Mouse (Mus musculus): ENCODE measurements around the gene Plpp1.

The Plpp1 gene

GRCm38 (mm10) chr13:112800597-112801380 lies at the start of gene Plpp1:
Gene Plpp1 (plus strand): TSS chr13:112800792.
- DNase-seq (ENCODE audit: low read depth, low spot score), result peak; percentile 86

DNA sequence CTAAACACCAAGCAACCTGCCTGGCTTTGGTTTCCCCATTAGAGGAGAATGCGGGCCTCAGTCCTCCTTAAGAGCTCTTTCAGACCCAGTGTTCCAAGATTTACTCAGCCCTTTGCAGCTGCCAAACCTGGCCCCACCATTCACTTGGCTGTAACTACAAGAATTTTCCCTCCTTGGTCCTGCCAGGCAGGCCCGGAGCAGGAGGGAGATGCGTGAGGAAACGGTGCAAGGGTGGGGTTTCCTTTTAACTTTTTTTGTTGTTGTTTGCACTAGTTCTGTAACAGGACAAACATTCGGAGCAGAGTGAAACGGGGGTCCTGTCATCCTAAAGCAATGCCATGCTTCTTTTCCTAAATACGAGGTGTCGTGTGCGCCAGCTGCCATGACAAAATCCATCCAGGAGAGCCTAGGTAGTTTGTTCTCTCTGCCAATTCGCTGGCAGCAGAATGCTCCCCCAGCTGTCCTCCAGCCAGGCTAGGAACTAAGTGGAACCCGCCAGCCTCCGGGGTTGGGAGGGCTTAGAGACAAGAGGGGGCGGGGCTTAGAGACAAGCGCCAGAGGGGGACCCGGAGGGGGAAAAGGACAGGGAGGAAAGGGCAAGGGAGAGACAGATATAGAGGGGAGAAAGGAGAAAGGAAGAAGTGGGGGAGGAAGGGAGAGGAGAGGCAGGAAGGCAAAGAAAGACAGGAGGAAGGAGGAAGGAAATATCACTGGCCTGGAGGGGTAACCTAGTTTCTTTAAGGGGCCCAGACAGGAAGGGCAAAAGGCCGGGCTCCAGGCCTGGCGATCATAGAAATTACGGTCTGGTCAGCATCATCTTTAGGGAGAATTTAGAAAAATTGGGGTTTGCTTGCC lies 48.9 kb upstream of the Plpp1 start:
- DNase-seq (ENCODE audit: low read depth, low spot score), result no peak

DNA sequence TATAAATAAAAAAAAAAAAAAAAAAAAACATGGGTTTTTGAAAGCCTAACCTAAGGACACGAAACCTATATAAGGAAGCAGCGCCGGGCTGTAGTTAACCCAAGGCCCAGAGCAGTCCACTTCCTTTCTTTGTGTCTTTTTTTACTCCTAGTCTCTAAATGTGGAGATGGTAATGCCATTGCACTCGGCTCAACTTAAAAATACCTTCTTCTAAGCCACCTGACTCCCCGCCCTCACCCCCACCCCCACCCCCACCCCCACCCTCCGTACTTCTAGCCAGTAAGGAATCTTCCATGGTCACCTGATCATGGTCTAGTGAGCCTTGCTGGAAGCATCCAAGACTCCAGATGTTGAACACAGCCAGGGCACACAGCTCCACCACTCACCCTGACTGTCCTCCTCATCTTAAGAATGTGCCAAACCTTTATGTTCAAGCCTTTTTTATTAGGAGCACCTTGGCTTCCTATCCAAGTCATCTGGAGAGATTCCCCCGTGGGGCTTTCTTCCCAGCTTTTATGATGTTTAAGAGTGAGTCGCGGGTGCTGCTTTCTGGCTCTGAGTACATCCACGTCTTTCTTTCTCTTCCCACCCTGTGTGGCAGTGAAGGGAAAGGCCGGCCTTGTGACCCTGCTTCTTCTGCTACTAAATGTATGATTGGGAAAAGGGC lies 48.1 kb upstream of the Plpp1 start:
- no peak for DNase-seq (ENCODE audit: low read depth, low spot score)

DNA sequence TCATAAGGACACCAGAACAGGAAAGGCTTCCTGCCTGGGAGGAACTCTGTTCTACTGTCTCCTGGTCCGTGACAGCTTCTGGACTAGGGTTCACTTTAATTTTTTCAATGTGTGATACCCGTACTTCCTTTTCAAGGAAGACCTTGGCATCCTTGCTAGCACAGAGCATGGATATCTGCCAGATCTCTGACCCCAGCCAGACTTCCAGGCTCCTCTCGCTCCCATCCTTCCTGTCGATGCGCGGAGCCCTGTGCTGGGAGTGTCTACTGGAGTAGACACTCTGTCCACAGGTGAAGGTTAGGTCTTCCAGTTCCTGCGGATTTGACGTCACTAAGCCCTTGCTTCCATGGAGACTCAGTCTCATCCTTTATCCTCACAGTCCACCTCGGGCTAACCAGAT lies 47.1 kb upstream of the Plpp1 start:
- no peak for DNase-seq (ENCODE audit: low read depth, low spot score)

DNA sequence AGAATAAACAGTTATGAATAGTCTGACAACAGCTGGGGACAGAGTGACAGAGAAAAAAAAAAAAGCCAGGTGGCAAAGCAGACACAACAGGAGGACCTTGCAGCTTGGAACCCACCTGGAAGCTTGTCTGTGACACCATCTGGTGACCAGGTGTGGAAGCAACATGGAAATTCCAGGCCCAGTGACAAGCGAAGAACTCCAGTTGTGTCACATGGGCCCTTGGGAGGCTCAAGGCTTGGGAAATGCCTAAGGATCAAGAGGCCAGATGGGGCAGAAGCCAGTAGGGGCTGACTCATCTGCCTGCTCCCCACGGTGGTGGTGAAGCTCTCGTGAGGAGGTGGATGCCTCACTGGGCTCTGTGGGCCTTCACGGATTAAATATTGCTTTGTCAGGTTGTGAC lies 45.7 kb upstream of the Plpp1 start:
- no peak for DNase-seq (ENCODE audit: low read depth, low spot score)

GRCm38 (mm10) chr13:112755507-112756010 lies 45.0 kb upstream of the Plpp1 start:
- DNase-seq (ENCODE audit: low read depth, low spot score), result no peak

DNA sequence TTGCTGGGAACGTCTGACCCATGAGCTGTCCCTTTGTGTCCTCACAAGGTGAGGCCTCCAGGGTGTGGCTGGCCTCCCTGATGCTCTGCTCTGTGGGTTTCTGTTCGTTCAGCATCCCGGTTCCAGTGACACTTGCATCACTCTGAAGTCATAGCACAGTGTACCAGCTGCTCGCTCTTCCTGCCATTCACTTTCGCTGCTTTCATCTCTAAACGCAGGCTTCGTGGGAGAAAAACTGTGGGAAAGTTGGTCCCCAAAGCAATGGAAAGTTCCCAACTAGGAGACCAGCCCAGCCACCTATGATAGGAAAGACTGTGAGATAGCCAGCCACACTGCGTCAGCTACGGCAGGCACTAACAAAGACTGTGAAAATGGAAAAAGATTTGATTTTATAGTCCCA lies 43.2 kb upstream of the Plpp1 start:
- DNase-seq (ENCODE audit: low read depth, low spot score), result no peak

DNA sequence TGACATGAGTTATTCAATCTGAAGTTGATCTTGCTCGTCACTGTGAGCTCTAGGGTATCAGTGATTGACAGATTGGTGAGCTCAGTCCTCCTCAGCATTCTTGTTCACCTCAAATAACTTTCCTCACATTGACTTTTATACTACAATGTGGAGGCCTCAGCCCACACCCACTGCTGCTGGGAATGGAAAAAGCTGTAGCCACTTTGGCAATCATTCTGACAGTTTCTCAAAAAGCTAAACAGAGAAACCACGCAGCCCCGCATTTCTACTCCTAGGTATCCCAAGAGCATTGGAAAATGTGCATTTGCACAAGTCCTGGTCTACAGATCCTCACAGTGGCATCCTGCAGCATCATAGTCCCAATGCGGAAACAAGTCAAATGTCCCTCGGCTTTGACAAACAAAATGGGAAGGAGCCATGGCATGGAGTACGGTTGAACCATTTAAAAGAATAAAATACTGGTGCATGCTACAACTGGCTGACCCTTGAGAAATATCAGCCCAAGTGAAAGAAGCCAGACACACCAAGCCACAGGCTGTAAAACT lies 42.0 kb upstream of the Plpp1 start:
- no peak for DNase-seq (ENCODE audit: low read depth, low spot score)

DNA sequence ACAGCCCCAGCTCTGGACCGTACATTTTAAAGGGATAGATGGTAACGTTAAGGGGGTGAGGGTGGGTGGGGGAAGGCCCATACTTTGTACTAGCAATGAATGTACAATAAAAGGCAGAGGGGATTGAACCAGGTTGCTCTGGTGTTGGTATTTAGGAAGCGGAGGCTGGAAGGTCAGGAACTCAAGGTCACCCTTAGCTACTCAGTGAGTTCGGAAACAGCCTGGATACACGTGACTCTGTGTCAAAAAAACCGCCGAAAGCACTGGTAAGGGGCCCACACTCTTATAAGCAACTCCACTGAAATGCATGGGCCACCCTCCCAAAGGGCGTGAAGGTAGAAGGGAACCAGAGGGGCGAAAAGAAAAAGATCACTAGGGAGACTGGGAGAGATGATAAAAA lies 41.2 kb upstream of the Plpp1 start:
- DNase-seq (ENCODE audit: low read depth, low spot score), result no peak

DNA sequence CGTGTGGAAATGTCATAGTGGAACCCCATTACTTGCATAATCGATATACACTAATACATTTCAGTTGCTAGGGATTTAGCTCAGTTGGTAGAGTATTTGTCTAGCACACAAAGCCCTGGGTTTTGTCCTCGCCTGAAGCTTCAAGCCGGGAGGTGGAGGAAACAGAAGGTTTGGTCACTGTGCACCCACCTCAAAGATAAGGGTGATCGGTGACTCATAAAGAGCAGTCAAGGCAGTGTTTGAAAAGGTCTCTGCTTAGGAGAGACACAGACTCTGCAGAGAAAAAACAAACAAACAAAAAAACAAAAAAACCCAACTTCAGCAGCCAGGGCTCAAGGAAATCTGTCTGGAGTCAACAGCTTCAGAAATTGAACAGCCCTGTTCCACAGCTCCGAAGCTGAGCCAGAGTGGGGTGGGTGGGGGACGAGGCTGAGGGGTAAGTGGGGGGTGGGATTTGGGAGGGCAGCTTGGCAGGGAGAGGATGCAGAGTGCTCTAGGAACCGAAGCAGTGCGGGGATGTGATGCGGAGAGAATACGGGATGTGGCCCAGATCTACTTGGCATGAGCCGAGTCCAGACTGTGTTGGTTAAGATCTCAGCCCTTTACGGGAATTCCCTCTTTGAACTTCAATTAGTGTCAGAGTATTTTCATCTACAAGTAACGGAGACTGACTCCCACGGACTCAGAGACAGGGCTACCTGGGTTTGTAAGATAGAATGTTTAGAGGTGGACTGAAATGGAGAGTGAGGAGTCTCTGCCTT lies 40.6 kb upstream of the Plpp1 start:
- no peak for DNase-seq (ENCODE audit: low read depth, low spot score)

DNA sequence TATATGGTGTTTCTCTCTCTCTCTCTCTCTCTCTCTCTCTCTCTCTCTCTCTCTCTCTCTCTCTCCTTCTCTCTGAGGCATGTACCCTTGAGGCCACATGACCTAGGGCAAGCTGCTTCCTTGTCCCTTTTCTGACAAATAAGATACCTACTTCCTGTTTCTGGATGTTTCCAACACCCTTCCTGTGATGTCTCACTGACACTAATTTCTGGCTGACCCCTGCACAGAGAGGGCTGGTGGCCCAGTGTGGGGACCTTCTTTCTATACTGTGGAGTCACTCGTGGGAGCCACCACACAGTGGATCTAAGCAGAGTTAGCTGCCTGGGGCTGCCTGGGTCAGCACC lies 40.1 kb upstream of the Plpp1 start:
- no peak for DNase-seq (ENCODE audit: low read depth, low spot score)

GRCm38 (mm10) chr13:112761787-112762186 lies 38.8 kb upstream of the Plpp1 start:
- DNase-seq (ENCODE audit: low read depth, low spot score), result no peak

DNA sequence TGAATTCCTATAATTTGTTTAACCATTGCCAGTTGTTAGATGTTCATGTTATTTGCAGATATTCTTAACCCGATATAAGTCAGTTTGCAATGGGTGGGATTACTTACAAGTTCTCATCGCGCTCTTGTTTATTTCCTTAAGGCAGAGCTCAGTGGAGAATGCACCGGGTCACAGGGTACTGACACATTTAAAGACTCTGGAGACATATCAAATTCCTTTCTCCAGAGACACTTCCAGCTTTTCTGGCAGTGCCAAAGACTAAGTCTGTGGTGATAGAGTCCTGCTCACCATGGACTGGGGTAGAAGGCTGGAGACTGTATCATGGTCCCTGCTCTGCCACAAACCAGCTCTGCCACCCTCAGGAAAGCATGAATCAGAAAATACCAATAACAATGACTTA lies 38.0 kb upstream of the Plpp1 start:
- DNase-seq (ENCODE audit: low read depth, low spot score), result no peak

DNA sequence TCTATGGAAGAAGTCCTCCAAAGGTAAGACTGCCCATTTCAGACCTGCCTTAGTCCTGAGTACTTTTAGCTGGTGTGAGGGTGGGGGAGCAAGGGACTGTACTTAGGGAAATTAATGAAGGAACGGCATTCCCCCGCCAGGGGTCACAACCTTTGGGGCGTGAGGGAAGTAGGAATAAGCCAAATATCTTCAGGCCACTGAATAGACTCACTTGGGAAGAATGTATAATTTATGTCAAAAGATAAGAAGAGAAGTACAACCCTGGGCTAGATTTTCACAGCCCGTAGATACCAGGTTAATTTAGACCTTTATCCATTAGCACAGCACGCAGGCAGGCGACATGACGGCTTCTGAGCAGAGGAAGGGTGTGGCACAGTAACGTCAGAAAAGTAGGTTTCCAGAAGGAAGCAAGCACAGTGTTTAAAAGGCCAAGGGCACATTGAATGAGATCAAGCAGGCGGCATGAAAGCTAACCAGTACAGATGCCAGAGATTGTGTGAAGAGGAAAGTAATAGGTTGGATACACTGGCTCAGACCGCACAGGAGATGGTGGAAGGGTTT lies 37.0 kb upstream of the Plpp1 start:
- no peak for DNase-seq (ENCODE audit: low read depth, low spot score)

- no peak for DNase-seq (ENCODE audit: low read depth, low spot score)
These were observed 36.0 kb upstream of the Plpp1 start for GRCm38 (mm10) chr13:112764556-112764955.

GRCm38 (mm10) chr13:112765654-112766053 lies 34.9 kb upstream of the Plpp1 start:
- no peak for DNase-seq (ENCODE audit: low read depth, low spot score)

DNA sequence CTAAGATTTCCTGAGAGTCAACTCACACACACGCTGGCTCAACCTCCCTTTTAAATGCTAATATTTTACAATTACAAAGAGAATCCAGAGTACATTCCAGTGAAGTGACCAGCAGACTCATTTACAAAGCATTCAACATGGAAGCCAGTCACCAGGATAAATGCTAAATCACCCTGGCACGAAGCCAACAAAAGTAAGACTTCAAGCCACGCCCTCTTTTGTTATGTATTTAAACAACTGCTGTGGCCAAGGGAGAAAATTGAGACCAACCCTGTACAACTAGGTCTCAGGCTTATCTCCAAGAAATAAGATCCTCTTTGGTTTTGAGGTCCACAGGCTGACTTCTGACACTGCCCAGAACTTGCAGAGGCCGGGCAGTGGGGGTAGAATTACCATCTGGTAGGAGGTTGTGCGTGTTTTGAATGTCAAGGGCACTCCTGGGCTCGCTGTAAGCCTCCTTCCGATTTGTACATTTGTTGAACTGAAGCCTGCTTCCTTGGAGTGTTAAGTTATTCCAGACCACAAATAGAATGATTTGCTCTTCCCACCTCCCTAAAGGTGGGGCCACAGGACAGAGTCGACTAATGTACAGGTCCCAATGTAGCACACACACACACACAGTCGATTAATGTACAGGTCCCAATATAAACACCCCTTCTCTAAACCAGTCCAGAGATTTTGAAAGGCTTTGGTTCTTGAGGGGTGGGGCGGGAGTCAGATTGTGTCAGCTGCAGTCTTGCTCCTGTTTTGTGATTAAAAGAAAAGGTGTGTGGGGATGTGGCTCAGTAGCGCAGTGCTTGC lies 29.9 kb upstream of the Plpp1 start:
- peak; percentile 86 for DNase-seq (ENCODE audit: low read depth, low spot score)

DNA sequence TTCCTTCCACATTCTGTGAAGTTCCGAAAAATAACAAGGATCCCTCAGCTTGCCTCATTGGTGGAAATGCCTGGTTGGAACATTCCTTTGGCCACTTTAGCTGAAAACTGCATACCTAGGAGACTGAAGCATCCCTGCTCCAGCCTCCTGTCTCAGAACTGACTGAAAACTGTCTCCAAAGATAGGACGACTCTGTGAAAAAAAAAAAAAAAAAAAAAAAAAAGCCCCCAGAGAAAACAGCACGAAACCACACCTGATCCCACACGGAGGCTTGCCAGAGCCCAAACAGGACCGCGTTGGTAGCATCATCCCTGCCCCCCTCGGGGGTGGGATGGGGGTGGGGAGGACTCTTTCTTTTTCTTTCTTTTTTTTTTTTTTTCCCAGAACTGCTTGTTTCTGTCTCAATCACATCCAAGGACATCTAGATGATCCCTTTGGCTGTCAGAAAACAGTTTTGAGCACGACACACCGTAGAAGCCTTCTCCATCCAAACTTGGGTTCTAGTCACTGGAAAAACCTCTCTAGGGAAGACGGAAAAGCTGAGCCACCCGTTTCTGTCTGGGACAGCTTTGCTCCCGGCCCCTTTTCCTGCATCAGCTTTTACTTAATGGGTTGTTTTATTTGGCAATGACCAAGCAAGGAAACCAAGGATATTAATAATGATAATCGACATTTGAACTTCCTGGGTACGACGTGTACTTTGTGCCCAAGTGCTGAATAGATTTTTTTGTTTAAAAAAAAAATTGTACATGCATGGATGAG lies 29.0 kb upstream of the Plpp1 start:
- DNase-seq (ENCODE audit: low read depth, low spot score), result no peak

DNA sequence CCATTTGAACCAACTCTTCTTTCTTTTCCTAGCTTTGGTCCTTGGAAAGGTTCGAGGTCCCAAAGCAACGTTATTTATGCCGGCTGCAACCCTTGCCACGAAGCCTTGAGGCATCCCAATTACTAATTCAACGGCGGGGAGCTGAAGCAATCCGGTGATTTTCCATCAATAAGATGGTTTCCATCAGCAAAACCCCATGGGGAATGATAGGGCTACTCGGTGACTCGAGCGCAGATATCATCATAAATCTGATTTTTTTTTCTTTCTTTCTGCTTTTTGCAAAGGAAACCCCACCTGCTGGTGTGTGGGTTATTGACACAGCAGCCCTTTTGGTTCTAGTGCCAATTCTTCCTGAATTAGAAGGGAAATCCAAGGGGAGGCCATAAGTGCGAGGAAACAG lies 28.3 kb upstream of the Plpp1 start:
- DNase-seq (ENCODE audit: low read depth, low spot score), result no peak

All from WW6 (cell line).